Mouse (Mus musculus) MEL (cell line): Measurements from ENCODE around the gene Gjb4. TPM values are rescaled to one million over a fixed set of nuclear protein-coding genes. Genes with fewer than 3 reads are reported as not detected.

ENCODE experiments used
- DNase-seq: peaks from one replicate; pipeline ENCODE4 v3.0.0; 2011; ENCODE audit warnings: low read depth, low spot score
- H3K27ac ChIP-seq: 2 replicates; pipeline ENCODE4 v1.5.1; 2012; ENCODE audit warnings: low read depth, mild to moderate bottlenecking, control low read depth, low read length, moderate library complexity; ENCODE audit not compliant: control insufficient read depth
- H3K27me3 ChIP-seq, 2 experiments: fragments of 150-350 bp in 1 of 2; sonication (generic) in 1 of 2; 2 replicates each; pipeline ENCODE4 v1.6.1; 2012; ENCODE audit warnings: low read length in 2 of 2, mild to moderate bottlenecking in 2 of 2, improper control_type of control experiment in 1 of 2, moderate library complexity in 1 of 2; ENCODE audit not compliant: insufficient read depth in 2 of 2, control insufficient read depth in 1 of 2
- H3K36me3 ChIP-seq, 2 experiments: 2 replicates each; pipeline ENCODE4 v1.6.1; 2012 to 2014; ENCODE audit warnings: low read length in 2 of 2, improper control_type of control experiment in 1 of 2, inconsistent platforms in 1 of 2, mild to moderate bottlenecking in 1 of 2; ENCODE audit not compliant: insufficient read depth in 2 of 2, control insufficient read depth in 1 of 2
- H3K4me1 ChIP-seq, 2 experiments: fragments of 150-350 bp in 1 of 2; sonication (generic) in 1 of 2; 2 replicates each; pipeline ENCODE4 v1.6.1; 2012; ENCODE audit warnings: low read length in 2 of 2, improper control_type of control experiment in 1 of 2, mild to moderate bottlenecking in 1 of 2; ENCODE audit not compliant: insufficient read depth in 2 of 2, control insufficient read depth in 1 of 2
- H3K4me3 ChIP-seq, 2 experiments: fragments of 150-350 bp in 1 of 2; sonication (generic) in 1 of 2; 2 replicates each; pipeline ENCODE4 v1.5.1; 2012; ENCODE audit warnings: low read depth in 2 of 2, low read length in 2 of 2, mild to moderate bottlenecking in 2 of 2, moderate library complexity in 2 of 2, control low read depth in 1 of 2, improper control_type of control experiment in 1 of 2; ENCODE audit not compliant: control insufficient read depth in 1 of 2, insufficient read depth in 1 of 2
- H3K79me2 ChIP-seq: 2 replicates; pipeline ENCODE4 v1.6.1; 2012; ENCODE audit warnings: mild to moderate bottlenecking, low read length, moderate library complexity; ENCODE audit not compliant: control insufficient read depth, poor library complexity, insufficient read depth
- H3K9ac ChIP-seq: 2 replicates; pipeline ENCODE4 v1.6.1; 2012; ENCODE audit warnings: low read depth, mild to moderate bottlenecking, control low read depth, low read length, moderate library complexity; ENCODE audit not compliant: control insufficient read depth, poor library complexity, severe bottlenecking
- H3K9me3 ChIP-seq: fragments of 150-350 bp; sonication (generic); replicated peaks from 2 replicates; pipeline ENCODE4 v1.6.1; 2012; ENCODE audit warnings: mild to moderate bottlenecking, low read length, improper control_type of control experiment, moderate library complexity; ENCODE audit not compliant: insufficient read depth
- BHLHE40 ChIP-seq: IDR thresholded peaks from 2 replicates; pipeline ENCODE4 v1.6.1; 2012; ENCODE audit warnings: low read depth, mild to moderate bottlenecking, inconsistent platforms, low read length, improper control_type of control experiment, borderline replicate concordance
- CHD2 ChIP-seq: IDR thresholded peaks from 2 replicates; pipeline ENCODE4 v1.6.1; 2011; ENCODE audit warnings: low read length, improper control_type of control experiment
- CTCF ChIP-seq, 3 experiments: IDR thresholded peaks in 2 of 3; conservative IDR thresholded peaks in 1 of 3; 2 replicates each; pipeline ENCODE4 v1.5.1; 2011 to 2012; ENCODE audit warnings: low read length in 3 of 3, low read depth in 2 of 3, mild to moderate bottlenecking in 2 of 3, improper control_type of control experiment in 1 of 3, inconsistent platforms in 1 of 3, mixed read lengths in 1 of 3, moderate library complexity in 1 of 3; ENCODE audit not compliant: control insufficient read depth in 1 of 3, insufficient read depth in 1 of 3, poor library complexity in 1 of 3, severe bottlenecking in 1 of 3
- E2F4 ChIP-seq: IDR thresholded peaks from 2 replicates; pipeline ENCODE4 v1.6.1; 2011; ENCODE audit warnings: low read depth, low read length, improper control_type of control experiment, borderline replicate concordance
- ELF1 ChIP-seq: IDR thresholded peaks from 2 replicates; pipeline ENCODE4 v1.6.1; 2014; ENCODE audit warnings: low read depth, mild to moderate bottlenecking, inconsistent platforms, low read length, improper control_type of control experiment, moderate library complexity
- EP300 ChIP-seq, 2 experiments: IDR thresholded peaks; 2 replicates each; pipeline ENCODE4 v1.6.1; 2011; ENCODE audit warnings: improper control_type of control experiment in 2 of 2, low read length in 2 of 2, low read depth in 1 of 2, mild to moderate bottlenecking in 1 of 2
- ETS1 ChIP-seq: IDR thresholded peaks from 2 replicates; pipeline ENCODE4 v1.6.1; 2012; ENCODE audit warnings: low read depth, mild to moderate bottlenecking, inconsistent platforms, low read length, improper control_type of control experiment, moderate library complexity
- GABPA ChIP-seq: IDR thresholded peaks from 2 replicates; pipeline ENCODE4 v1.6.1; 2012; ENCODE audit warnings: low read depth, mild to moderate bottlenecking, inconsistent platforms, low read length, improper control_type of control experiment, moderate library complexity
- GATA1 ChIP-seq: IDR thresholded peaks from 2 replicates; pipeline ENCODE4 v1.6.1; 2011; ENCODE audit warnings: low read depth, low read length, improper control_type of control experiment
- JUND ChIP-seq: IDR thresholded peaks from 2 replicates; pipeline ENCODE4 v1.6.1; 2011; ENCODE audit warnings: low read depth, mild to moderate bottlenecking, improper control_type of control experiment, low read length
- KAT2A ChIP-seq: conservative IDR thresholded peaks from 2 replicates; pipeline ENCODE4 v1.6.1; 2012; ENCODE audit warnings: low read depth, low read length, improper control_type of control experiment, inconsistent platforms
- MAX ChIP-seq: IDR thresholded peaks from 2 replicates; pipeline ENCODE4 v1.6.1; 2011; ENCODE audit warnings: low read length, improper control_type of control experiment
- MXI1 ChIP-seq: IDR thresholded peaks from 2 replicates; pipeline ENCODE4 v1.6.1; 2011; ENCODE audit warnings: mild to moderate bottlenecking, low read depth, low read length, improper control_type of control experiment
- MYB ChIP-seq: IDR thresholded peaks from 2 replicates; pipeline ENCODE4 v1.6.1; 2011; ENCODE audit warnings: mild to moderate bottlenecking, low read depth, low read length, improper control_type of control experiment
- MYC ChIP-seq: IDR thresholded peaks from 2 replicates; pipeline ENCODE4 v1.6.1; 2011; ENCODE audit warnings: low read depth, mild to moderate bottlenecking, low read length, improper control_type of control experiment, moderate library complexity
- NELFE ChIP-seq: IDR thresholded peaks from 2 replicates; pipeline ENCODE4 v1.6.1; 2011; ENCODE audit warnings: low read depth, low read length, improper control_type of control experiment
- POLR2A ChIP-seq, 2 experiments: IDR thresholded peaks; 2 replicates each; pipeline ENCODE4 v1.6.1; 2011 to 2012; ENCODE audit warnings: low read length in 2 of 2, mild to moderate bottlenecking in 2 of 2, control low read depth in 1 of 2, improper control_type of control experiment in 1 of 2, low read depth in 1 of 2, moderate library complexity in 1 of 2; ENCODE audit not compliant: control insufficient read depth in 1 of 2, insufficient read depth in 1 of 2, poor library complexity in 1 of 2
- POLR2AphosphoS5 ChIP-seq: IDR thresholded peaks from 2 replicates; pipeline ENCODE4 v1.6.1; 2012; ENCODE audit warnings: low read depth, borderline replicate concordance, mild to moderate bottlenecking, inconsistent platforms, low read length, moderate library complexity, mixed read lengths
- RAD21 ChIP-seq: IDR thresholded peaks from 2 replicates; pipeline ENCODE4 v1.6.1; 2011; ENCODE audit warnings: mild to moderate bottlenecking, low read depth, low read length, improper control_type of control experiment
- SMC3 ChIP-seq: IDR thresholded peaks from 2 replicates; pipeline ENCODE4 v1.6.1; 2011; ENCODE audit warnings: low read depth, low read length, improper control_type of control experiment
- TAL1 ChIP-seq: IDR thresholded peaks from 2 replicates; pipeline ENCODE4 v1.6.1; 2012; ENCODE audit warnings: mild to moderate bottlenecking, inconsistent platforms, low read length, moderate library complexity, mixed read lengths
- TBP ChIP-seq: IDR thresholded peaks from 2 replicates; pipeline ENCODE4 v1.8.0; 2011; ENCODE audit warnings: low read depth, low read length, improper control_type of control experiment
- TCF12 ChIP-seq: IDR thresholded peaks from 2 replicates; pipeline ENCODE4 v1.6.1; 2014; ENCODE audit warnings: low read depth, mild to moderate bottlenecking, inconsistent platforms, low read length, improper control_type of control experiment, moderate library complexity
- UBTF ChIP-seq: IDR thresholded peaks from 2 replicates; pipeline ENCODE4 v1.6.1; 2012; ENCODE audit warnings: low read depth, mild to moderate bottlenecking, inconsistent platforms, low read length, improper control_type of control experiment, moderate library complexity, borderline replicate concordance; ENCODE audit not compliant: insufficient read depth
- polyA plus RNA-seq, 2 experiments: library from polyadenylated mRNA; stranded (reverse) in 1 of 2; unstranded in 1 of 2; fragments of >175 nt in 1 of 2; fragments of >200 nt in 1 of 2; gene quantifications; 2 replicates each; pipeline versions ENCODE4 v1.2.1 to v1.2.4; 2012; ENCODE audit warnings: low replicate concordance in 2 of 2, low read depth in 1 of 2; ENCODE audit not compliant: insufficient read length in 2 of 2, insufficient read depth in 1 of 2, missing spikeins in 1 of 2
- total RNA-seq: library from RNA; depleted of rRNA; stranded (reverse); fragments of 300-350 nt; gene quantifications from 2 replicates; pipeline ENCODE4 v1.2.3, GENCODE M21; 2012

Gene Gjb4
- total and polyA plus RNA-seq, 3 experiments: not detected

DNA sequence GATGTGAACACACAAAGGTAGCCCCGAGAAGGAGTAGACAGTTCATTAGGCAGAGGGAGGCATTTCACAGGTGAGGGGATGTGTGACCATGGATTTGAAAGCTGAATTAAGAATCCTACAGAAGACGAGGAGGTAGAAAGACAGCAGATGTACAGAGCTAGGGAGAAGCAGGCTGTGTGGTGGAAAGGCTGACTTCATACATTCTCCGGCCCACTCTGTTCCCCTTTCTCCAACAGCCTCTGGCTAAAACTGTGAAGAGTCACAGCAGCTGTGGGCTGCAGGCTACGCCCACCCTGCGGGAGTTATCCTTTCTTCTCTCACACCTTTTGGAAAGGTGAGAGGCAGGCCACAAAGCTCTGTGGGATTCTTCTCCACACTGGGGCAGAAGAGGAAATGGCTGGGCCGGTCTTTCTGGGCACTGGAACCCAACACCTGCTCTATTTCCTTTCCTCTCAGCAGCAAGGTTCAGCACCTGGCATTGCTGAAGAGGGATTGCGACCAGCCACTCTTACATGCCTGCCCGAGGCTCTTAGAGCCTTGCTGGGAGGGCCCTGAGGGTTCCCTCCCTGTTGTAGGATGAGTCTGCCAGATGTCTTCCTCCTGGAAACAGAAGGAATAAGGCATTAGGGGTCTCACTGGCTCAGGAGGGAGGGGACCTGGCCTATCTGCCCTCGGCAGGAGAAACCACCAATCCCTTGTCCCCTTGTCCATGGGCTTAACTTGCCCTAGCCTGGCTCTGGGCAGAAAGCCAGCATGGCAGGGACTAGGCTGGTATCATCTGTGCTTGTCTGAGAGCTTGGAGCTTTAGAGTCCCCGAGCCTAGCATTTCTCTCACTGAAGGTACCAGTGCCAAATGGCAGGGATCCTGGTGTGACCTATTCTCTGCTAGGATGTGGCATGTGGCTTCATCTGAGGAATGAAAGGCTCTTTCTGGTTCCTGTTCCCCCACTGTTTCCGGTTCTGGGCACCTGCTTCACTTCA, 46.6 kb upstream of the Gjb4 start:
- Histone ChIP-seq H3K36me3 (no peaks in the 10 kb centered on the region), H3K79me2 (no peaks in the 10 kb centered on the region), H3K4me1 (no peaks in the 10 kb centered on the region), H3K9me3 (no peaks in the 10 kb centered on the region), H3K27me3 (no peaks in the 10 kb centered on the region), H3K9ac (no peak overlapping the region), H3K4me3 (no peak overlapping the region), H3K27ac (no peak overlapping the region)
- DNase-seq: no peak
- no peak for TF ChIP-seq NELFE
- TF ChIP-seq RAD21: no peak
- no peak for TF ChIP-seq POLR2AphosphoS5
- TF ChIP-seq E2F4: no peak
- TF ChIP-seq TCF12: no peak
- no peak for TF ChIP-seq CTCF (IDR thresholded peaks at IDR 0.05 in 2 of 3, conservative IDR thresholded peaks at IDR 0.05 in 1 of 3; ENCODE audit: control insufficient read depth in 1 of 3, insufficient read depth in 1 of 3, low read depth in 2 of 3, low read length in 3 of 3, poor library complexity in 1 of 3, severe bottlenecking in 1 of 3)
- TF ChIP-seq MXI1: no peak
- no peak for TF ChIP-seq POLR2A (IDR thresholded peaks at IDR 0.05; ENCODE audit: control insufficient read depth in 1 of 2, insufficient read depth in 1 of 2, low read depth in 1 of 2, low read length in 2 of 2, poor library complexity in 1 of 2)
- no peak for TF ChIP-seq ETS1
- no peak for TF ChIP-seq TAL1
- no peak for TF ChIP-seq MYC
- no peak for TF ChIP-seq UBTF
- TF ChIP-seq MAX: no peak
- no peak for TF ChIP-seq GABPA
- TF ChIP-seq SMC3: no peak
- no peak for TF ChIP-seq BHLHE40
- no peak for TF ChIP-seq EP300 (IDR thresholded peaks at IDR 0.05; ENCODE audit: low read depth in 1 of 2, low read length in 2 of 2)
- no peak for TF ChIP-seq CHD2

DNA sequence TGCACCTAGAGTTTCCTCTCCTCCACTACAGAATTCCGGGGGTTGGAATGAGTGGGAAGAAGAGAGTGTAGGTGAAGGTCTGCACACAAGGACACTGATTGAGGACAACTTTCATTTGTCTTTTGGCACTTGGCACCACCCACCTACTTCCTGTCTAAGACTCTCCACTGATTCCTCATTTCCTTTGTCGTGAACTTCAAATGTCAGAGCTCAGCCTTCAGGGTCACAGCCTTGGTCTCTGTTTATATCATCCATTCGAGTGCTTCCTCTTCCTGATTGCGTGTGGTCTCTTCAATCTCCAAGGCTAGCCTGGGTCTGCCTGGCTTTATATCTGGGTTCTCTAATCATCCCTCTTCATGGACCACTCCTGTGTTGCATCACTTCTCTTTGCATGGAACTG, 41.7 kb upstream of the Gjb4 start:
- Histone ChIP-seq H3K9ac (no peak overlapping the region), H3K79me2 (no peaks in the 10 kb centered on the region), H3K36me3 (no peaks in the 10 kb centered on the region), H3K4me3 (no peak overlapping the region), H3K27ac (no peak overlapping the region), H3K9me3 (no peaks in the 10 kb centered on the region), H3K27me3 (no peaks in the 10 kb centered on the region), H3K4me1 (no peaks in the 10 kb centered on the region)
- DNase-seq: no peak
- TF ChIP-seq MYB: no peak
- TF ChIP-seq KAT2A: no peak
- no peak for TF ChIP-seq TBP
- no peak for TF ChIP-seq ELF1
- no peak for TF ChIP-seq MAX
- no peak for TF ChIP-seq JUND
- TF ChIP-seq MXI1: no peak
- TF ChIP-seq GATA1: no peak
